In genomic region chr2:31198621-31199020, GRCm38 (mm10) we compare ENCODE assay signal across 21 mouse cellular contexts. TPM values are rescaled to one million over a fixed set of nuclear protein-coding genes. Genes with fewer than 3 reads are reported as not detected.
DNase-seq lines count a peak whose midpoint lies in the region; ATAC-seq lines count a peak whose summit lies in the region.
"Had no signal": no experiment of that assay in that cellular context is flagged by ENCODE, and none has a peak within 500 bp of the region (broad histone marks: within the 10 kb centered on the region; RNA-seq: fewer than 3 reads in every experiment).

No protein-coding gene starts in this region.

- H3K27me3 ChIP-seq in heart, embryonic 13.5 days (replicated peaks), result no peaks in the 10 kb centered on the region
- H3K27me3 ChIP-seq in forebrain, embryonic 15.5 days, result no peaks in the 10 kb centered on the region
- H3K27me3 ChIP-seq: forebrain, embryonic 13.5 days; limb, embryonic 13.5 days; liver, embryonic 15.5 days; neural tube, embryonic 12.5 days; stomach, embryonic 15.5 days had no signal

- no peak overlapping the region for H3K4me2 ChIP-seq in heart, embryonic 13.5 days
- H3K4me2 ChIP-seq in forebrain, embryonic 15.5 days (replicated peaks), result no peak overlapping the region
- H3K4me2 ChIP-seq: forebrain, embryonic 13.5 days; limb, embryonic 13.5 days; liver, embryonic 15.5 days; neural tube, embryonic 12.5 days; stomach, embryonic 15.5 days had no signal

- H3K4me3 ChIP-seq in heart, embryonic 13.5 days, result no peak overlapping the region
- H3K4me3 ChIP-seq in forebrain, embryonic 15.5 days, result no peak overlapping the region
- H3K4me3 ChIP-seq: forebrain, embryonic 13.5 days; limb, embryonic 13.5 days; liver, embryonic 15.5 days; neural tube, embryonic 12.5 days; stomach, embryonic 15.5 days had no signal

- H3K4me1 ChIP-seq in heart, embryonic 13.5 days, result peaks cover 69% of the 10 kb centered on the region
- no peaks in the 10 kb centered on the region for H3K4me1 ChIP-seq in forebrain, embryonic 15.5 days
- H3K4me1 ChIP-seq: forebrain, embryonic 13.5 days; neural tube, embryonic 12.5 days; stomach, embryonic 15.5 days had no signal

- ATAC-seq in heart, embryonic 13.5 days (ENCODE audit: extremely low read depth, insufficient number of reproducible peaks, low FRiP score, low TSS enrichment), result no peak
- ATAC-seq in forebrain, embryonic 15.5 days (replicated peaks), result no peak
- ATAC-seq: forebrain, embryonic 13.5 days; inflammation-experienced regulatory T-cells, adult 6 months had no signal

- peak overlapping the region; percentile 87 for H3K27ac ChIP-seq in heart, embryonic 13.5 days (replicated peaks)
- no peak overlapping the region for H3K27ac ChIP-seq in forebrain, embryonic 15.5 days (replicated peaks)
- H3K27ac ChIP-seq: forebrain, embryonic 13.5 days; limb, embryonic 13.5 days; liver, embryonic 15.5 days; neural tube, embryonic 12.5 days; stomach, embryonic 15.5 days had no signal

- peak; percentile 38 for DNase-seq in cerebellum, adult 9-10 months
- DNase-seq in cerebellum, postnatal 4 days (ENCODE audit: low spot score in 2 of 2), result no peak
- DNase-seq in heart, adult 18-20 months, result no peak
- peak; percentile 54 for DNase-seq in left cerebral cortex, adult 11 months (ENCODE audit: low spot score)
- DNase-seq in left cerebral cortex, postnatal 4 days, result no peak
- no peak for DNase-seq in T-cell, adult 2 months (ENCODE audit: low spot score)
- DNase-seq: adrenal gland, postnatal 36 days; gastrocnemius, postnatal 25 days; kidney, adult 9 months; kidney, postnatal 4 days; lung, postnatal 10 days; spleen, adult 18-20 months; thymus, postnatal 14 days had no signal

- WGBS in heart, embryonic 13.5 days, result 62% methylated on average over 4 of the region's 4 CpGs
- WGBS in forebrain, embryonic 15.5 days, result 86% methylated on average over 4 of the region's 4 CpGs

- peaks cover 59% of the 10 kb centered on the region for H3K36me3 ChIP-seq in heart, embryonic 13.5 days
- peaks cover 14% of the 10 kb centered on the region for H3K36me3 ChIP-seq in forebrain, embryonic 15.5 days

- no peak overlapping the region; the same call in 1 of the 2 replicates for H3K9ac ChIP-seq in heart, embryonic 13.5 days
- no peak overlapping the region for H3K9ac ChIP-seq in forebrain, embryonic 15.5 days (replicated peaks)
- H3K9ac ChIP-seq: forebrain, embryonic 13.5 days; limb, embryonic 13.5 days; liver, embryonic 15.5 days; neural tube, embryonic 12.5 days; stomach, embryonic 15.5 days had no signal

- H3K9me3 ChIP-seq in heart, embryonic 13.5 days, result no peaks in the 10 kb centered on the region
- no peaks in the 10 kb centered on the region for H3K9me3 ChIP-seq in forebrain, embryonic 15.5 days
- H3K9me3 ChIP-seq: forebrain, embryonic 13.5 days; limb, embryonic 13.5 days; liver, embryonic 15.5 days; neural tube, embryonic 12.5 days; stomach, embryonic 15.5 days had no signal

- intact Hi-C loops in left cerebral cortex, postnatal 4 days (cut with DNase I), result no loop called here

RNA-seq across cellular contexts. Expression of gene Gpr107, which starts 46.5 kb away (rescaled TPM):
- 29.7 and 34.8 TPM in 2 replicates for polyA plus RNA-seq in heart, embryonic 13.5 days (2015; fragmentation: Nextera tagmentation; extraction: Ambion mirVana)
- 10 to 100 TPM; 26.2 to 27.4 TPM for total RNA-seq in heart, adult 18-20 months (2021)
- total RNA-seq in left cerebral cortex, postnatal 4 days (2021), result 10 to 100 TPM; 59.0 to 59.8 TPM
- 36.7 and 37.3 TPM in 2 replicates for polyA plus RNA-seq in forebrain, embryonic 15.5 days (2015; fragmentation: Nextera tagmentation; extraction: Ambion mirVana)

RNA-seq across cellular contexts. Expression of gene Ncs1, which starts 47.0 kb away (rescaled TPM):
- polyA plus RNA-seq in heart, embryonic 13.5 days (2015; fragmentation: Nextera tagmentation; extraction: Ambion mirVana), result 36.3 and 39.4 TPM in 2 replicates
- total RNA-seq in heart, adult 18-20 months (2021), result 10 to 100 TPM; 12.2 to 12.7 TPM
- 100 to 1,000 TPM; 161 to 162 TPM for total RNA-seq in left cerebral cortex, postnatal 4 days (2021)
- polyA plus RNA-seq in forebrain, embryonic 15.5 days (2015; fragmentation: Nextera tagmentation; extraction: Ambion mirVana), result 115 and 116 TPM in 2 replicates

RNA-seq across cellular contexts. Expression of gene Fnbp1, which starts 56.8 kb away (rescaled TPM):
- polyA plus RNA-seq in heart, embryonic 13.5 days (2015; fragmentation: Nextera tagmentation; extraction: Ambion mirVana), result 17.6 and 18.7 TPM in 2 replicates
- total RNA-seq in heart, adult 18-20 months (2021), result 10 to 100 TPM; 52.3 to 62.0 TPM
- total RNA-seq in left cerebral cortex, postnatal 4 days (2021), result 10 to 100 TPM; 75.3 to 77.3 TPM
- polyA plus RNA-seq in forebrain, embryonic 15.5 days (2015; fragmentation: Nextera tagmentation; extraction: Ambion mirVana), result 16.5 and 19.4 TPM in 2 replicates

Comparison
In these comparisons a context has a peak if more than half of its experiments do, and no peak if none do; other contexts are left out.
1. DNase-seq: peak in cerebellum, adult 9-10 months (single experiment) and left cerebral cortex, adult 11 months (single experiment); none in cerebellum, postnatal 4 days (0 of 2), heart, adult 18-20 months (0 of 2), left cerebral cortex, postnatal 4 days (single experiment) and T-cell, adult 2 months (single experiment).
2. RNA of gene Ncs1, which starts 47.0 kb away (total RNA-seq): 161 to 162 TPM in left cerebral cortex, postnatal 4 days; 12.2 to 12.7 TPM in heart, adult 18-20 months; every median in the first group is over 10 times any median in the second.